In the genomic region with DNA sequence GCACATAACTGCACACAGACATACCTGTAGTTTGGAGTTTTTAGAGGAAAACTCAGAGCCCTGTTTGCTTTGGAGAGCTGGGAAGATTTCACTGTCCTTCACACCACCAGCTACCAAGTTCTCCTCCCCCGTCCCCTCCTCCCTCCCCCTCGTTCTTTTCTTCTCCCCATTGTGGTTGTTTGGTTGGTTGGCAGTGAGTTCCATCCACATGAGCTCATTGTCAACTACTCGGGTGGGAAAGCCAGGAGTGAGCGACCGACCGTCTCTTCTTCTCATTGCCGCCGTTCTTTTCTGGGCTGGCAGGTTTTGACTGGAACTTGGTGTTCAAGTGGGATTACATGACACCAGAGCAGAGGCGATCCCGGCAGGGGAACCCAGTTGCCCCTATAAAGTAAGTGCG, we compare ENCODE assay signal across 25 mouse cellular contexts.
DNase-seq lines count a peak whose midpoint lies in the region; ATAC-seq and TF ChIP-seq lines count a peak whose summit lies in the region.
"Had no signal": no experiment of that assay in that cellular context is flagged by ENCODE, and none has a peak within 500 bp of the region (broad histone marks: within the 10 kb centered on the region; RNA-seq: fewer than 3 reads in every experiment).

No protein-coding gene starts in this region.

- no peak for ATAC-seq in hindbrain, embryonic 12.5 days (ENCODE audit: low FRiP score)
- no peak for ATAC-seq in hindbrain, embryonic 11.5 days (ENCODE audit: low FRiP score)
- ATAC-seq in midbrain, embryonic 14.5 days (ENCODE audit: low FRiP score, low TSS enrichment), result no peak
- no peak for ATAC-seq in midbrain, embryonic 16.5 days
- peak; percentile 50 for ATAC-seq in Patski
- ATAC-seq: activated CD4-positive, CD25-positive, alpha-beta regulatory T cell, adult 4 months; forebrain, embryonic 13.5 days; forebrain, embryonic 16.5 days; hindbrain, embryonic 16.5 days; intestine, embryonic 15.5 days had no signal

- H3K27ac ChIP-seq in hindbrain, embryonic 12.5 days, result 0 out of 2 replicates have a peak overlapping the region, but pooled peaks have one; percentile 12
- no peak overlapping the region for H3K27ac ChIP-seq in hindbrain, embryonic 11.5 days (ENCODE audit: low read depth, low read length)
- 0 out of 2 replicates have a peak overlapping the region, but pooled peaks have one; percentile 26 for H3K27ac ChIP-seq in midbrain, embryonic 14.5 days (replicated peaks; ENCODE audit: low read depth, low read length)
- no peak overlapping the region for H3K27ac ChIP-seq in midbrain, embryonic 16.5 days (ENCODE audit: low read length)
- H3K27ac ChIP-seq: heart, adult 2 months; heart, embryonic 10.5 days; heart, embryonic 13.5 days; intestine, embryonic 15.5 days had no signal

- H3K4me1 ChIP-seq in hindbrain, embryonic 12.5 days, result peaks cover 27% of the 10 kb centered on the region
- no peaks in the 10 kb centered on the region for H3K4me1 ChIP-seq in hindbrain, embryonic 11.5 days (replicated peaks; ENCODE audit: control insufficient read depth, insufficient read depth, low read length)
- no peaks in the 10 kb centered on the region; the same call in 1 of the 2 replicates for H3K4me1 ChIP-seq in midbrain, embryonic 14.5 days (ENCODE audit: control insufficient read depth, insufficient read depth, low read length)
- no peaks in the 10 kb centered on the region for H3K4me1 ChIP-seq in midbrain, embryonic 16.5 days (ENCODE audit: control insufficient read depth, insufficient read depth, low read length)
- H3K4me1 ChIP-seq: intestine, embryonic 15.5 days had no signal

- no peak overlapping the region for H3K4me2 ChIP-seq in hindbrain, embryonic 12.5 days (replicated peaks)
- no peak overlapping the region for H3K4me2 ChIP-seq in hindbrain, embryonic 11.5 days (replicated peaks; ENCODE audit: low read depth, low read length)
- H3K4me2 ChIP-seq in midbrain, embryonic 14.5 days (ENCODE audit: low read length), result no peak overlapping the region
- no peak overlapping the region for H3K4me2 ChIP-seq in midbrain, embryonic 16.5 days (ENCODE audit: low read length)
- peak overlapping the region; percentile 70 for H3K4me2 ChIP-seq in myocyte (ENCODE audit: low read depth)
- H3K4me2 ChIP-seq: forebrain, embryonic 13.5 days; heart, embryonic 13.5 days; intestine, embryonic 15.5 days had no signal

- no peaks in the 10 kb centered on the region for H3K27me3 ChIP-seq in hindbrain, embryonic 12.5 days
- H3K27me3 ChIP-seq in hindbrain, embryonic 11.5 days (ENCODE audit: control insufficient read depth, insufficient read depth, low read length), result no peaks in the 10 kb centered on the region
- no peaks in the 10 kb centered on the region for H3K27me3 ChIP-seq in midbrain, embryonic 14.5 days (ENCODE audit: control insufficient read depth, insufficient read depth, low read length)
- no peaks in the 10 kb centered on the region for H3K27me3 ChIP-seq in midbrain, embryonic 16.5 days (ENCODE audit: control insufficient read depth, insufficient read depth, low read depth, low read length)
- H3K27me3 ChIP-seq in Patski, result no peaks in the 10 kb centered on the region
- H3K27me3 ChIP-seq in myocyte (ENCODE audit: control insufficient read depth, insufficient read depth, insufficient read length), result no peaks in the 10 kb centered on the region
- H3K27me3 ChIP-seq: forebrain, embryonic 13.5 days; heart, embryonic 13.5 days; intestine, embryonic 15.5 days had no signal

- no peaks in the 10 kb centered on the region for H3K9me3 ChIP-seq in hindbrain, embryonic 12.5 days (replicated peaks)
- H3K9me3 ChIP-seq in hindbrain, embryonic 11.5 days (ENCODE audit: control insufficient read depth, low read length), result no peaks in the 10 kb centered on the region
- no peaks in the 10 kb centered on the region for H3K9me3 ChIP-seq in midbrain, embryonic 14.5 days (ENCODE audit: control insufficient read depth, low read length)
- H3K9me3 ChIP-seq in midbrain, embryonic 16.5 days (replicated peaks; ENCODE audit: control insufficient read depth, low read length, poor library complexity, severe bottlenecking), result no peaks in the 10 kb centered on the region
- H3K9me3 ChIP-seq: forebrain, embryonic 10.5 days; forebrain, embryonic 13.5 days; heart, embryonic 10.5 days; heart, embryonic 13.5 days; intestine, embryonic 15.5 days had no signal

- no peak for TF ChIP-seq CTCF in Patski (IDR thresholded peaks at IDR 0.05)

- in situ Hi-C loops in Patski (cut with MboI; ENCODE audit: low pct_unique_long_range_greater_than_20kb), result no loop called here

- no peak overlapping the region for H3ac ChIP-seq in myocyte (ENCODE audit: control insufficient read depth, insufficient read length)

- no peak overlapping the region for H3K9ac ChIP-seq in hindbrain, embryonic 12.5 days
- H3K9ac ChIP-seq in hindbrain, embryonic 11.5 days (ENCODE audit: low read depth, low read length), result no peak overlapping the region
- H3K9ac ChIP-seq in midbrain, embryonic 14.5 days (replicated peaks; ENCODE audit: low read length), result no peak overlapping the region
- H3K9ac ChIP-seq in midbrain, embryonic 16.5 days (ENCODE audit: low read depth, low read length), result no peak overlapping the region
- H3K9ac ChIP-seq: forebrain, embryonic 13.5 days; heart, embryonic 13.5 days; intestine, embryonic 15.5 days had no signal

- no peaks in the 10 kb centered on the region for H3K79me2 ChIP-seq in myocyte (ENCODE audit: control insufficient read depth, insufficient read depth)

- POLR2A ChIA-PET in Patski (lab: Charles Lee), result interaction anchor here (0.9 to 2.0 kb wide), 3 partner anchors 8 to 31 kb away, joined by 4 to 8 read pairs (median 4); no protein-coding TSS in a partner anchor

- TF ChIP-seq POLR2A in myocyte (IDR thresholded peaks at IDR 0.05; ENCODE audit: insufficient read length, low read depth), result no peak

- no peak overlapping the region for H3K4me3 ChIP-seq in hindbrain, embryonic 12.5 days
- no peak overlapping the region for H3K4me3 ChIP-seq in hindbrain, embryonic 11.5 days (ENCODE audit: low read depth, low read length)
- H3K4me3 ChIP-seq in midbrain, embryonic 14.5 days (replicated peaks; ENCODE audit: low read depth, low read length), result no peak overlapping the region
- no peak overlapping the region for H3K4me3 ChIP-seq in midbrain, embryonic 16.5 days (ENCODE audit: low read depth, low read length)
- no peak overlapping the region for H3K4me3 ChIP-seq in myocyte
- H3K4me3 ChIP-seq: forebrain, embryonic 10.5 days; forebrain, embryonic 13.5 days; heart, adult 2 months; heart, embryonic 10.5 days; heart, embryonic 13.5 days; intestine, embryonic 15.5 days had no signal

- CTCF ChIA-PET in Patski (lab: Charles Lee), result interaction anchor here (0.7 to 1.5 kb wide), 6 partner anchors 9 to 264 kb away, joined by 3 to 5 read pairs (median 3); no protein-coding TSS in a partner anchor

- peaks cover 69% of the 10 kb centered on the region for H3K36me3 ChIP-seq in hindbrain, embryonic 12.5 days
- H3K36me3 ChIP-seq in hindbrain, embryonic 11.5 days (ENCODE audit: control insufficient read depth, insufficient read depth, low read length), result no peaks in the 10 kb centered on the region
- H3K36me3 ChIP-seq in midbrain, embryonic 14.5 days (ENCODE audit: control insufficient read depth, insufficient read depth, low read length), result peaks cover 64% of the 10 kb centered on the region
- peaks cover 18% of the 10 kb centered on the region for H3K36me3 ChIP-seq in midbrain, embryonic 16.5 days (ENCODE audit: control insufficient read depth, insufficient read depth, low read length)
- peaks cover 7% of the 10 kb centered on the region for H3K36me3 ChIP-seq in myocyte (ENCODE audit: control insufficient read depth, insufficient read depth)

- DNase-seq in hindbrain, embryonic 11.5 days (ENCODE audit: low spot score), result no peak
- DNase-seq in midbrain, embryonic 14.5 days, result no peak
- DNase-seq in Patski (ENCODE audit: low read depth, low spot score), result peak; percentile 94
- no peak for DNase-seq in T-cell, adult 2 months (ENCODE audit: low spot score)
- DNase-seq in adrenal gland, adult 18-20 months (ENCODE audit: low spot score in 2 of 2), result no peak
- DNase-seq: cerebellum, adult 11-12 months; cerebellum, adult 8-10 months; cerebellum, postnatal 10 days; cerebellum, postnatal 36 days; embryo, embryonic 11 days; gastrocnemius, postnatal 10 days; gastrocnemius, postnatal 36 days; heart, adult 2 months; kidney, adult 11 months had no signal

- 54% methylated on average over 11 of the region's 11 CpGs for WGBS in hindbrain, embryonic 12.5 days
- 75% methylated on average over 11 of the region's 11 CpGs for WGBS in hindbrain, embryonic 11.5 days
- 50% methylated on average over 11 of the region's 11 CpGs for WGBS in midbrain, embryonic 14.5 days
- 63% methylated on average over 11 of the region's 11 CpGs for WGBS in midbrain, embryonic 16.5 days

TF ChIP-seq in myocyte, 11 proteins besides CTCF, POLR2A, EP300 and RAD21:
- TF ChIP-seq SRF (IDR thresholded peaks at IDR 0.05; ENCODE audit: control insufficient read depth, insufficient read length, low read depth) (no peak), MYOD1 (IDR thresholded peaks at IDR 0.05; ENCODE audit: control insufficient read depth in 1 of 3, insufficient read length in 2 of 3, low read depth in 2 of 3) (no peak), TCF3 (IDR thresholded peaks at IDR 0.05; ENCODE audit: insufficient read length, low read depth) (no peak), POLR2AphosphoS2 (IDR thresholded peaks at IDR 0.05; ENCODE audit: insufficient read length, low read depth) (no peak), TCF12 (IDR thresholded peaks at IDR 0.05; ENCODE audit: insufficient read depth, poor library complexity, severe bottlenecking) (no peak), MYOG (IDR thresholded peaks at IDR 0.05; ENCODE audit: control insufficient read depth in 1 of 3, insufficient read depth in 1 of 3, insufficient read length in 2 of 3, low read depth in 2 of 3) (no peak)
TF ChIP-seq in myocyte: peak in this region for 0.

Comparison
In these comparisons a context has a peak if more than half of its experiments do, and no peak if none do; other contexts are left out.
1. H3K27ac ChIP-seq: peak in hindbrain, embryonic 12.5 days (single experiment) and midbrain, embryonic 14.5 days (single experiment); none in hindbrain, embryonic 11.5 days (single experiment) and midbrain, embryonic 16.5 days (single experiment).